18 mouse cellular contexts compared by ENCODE assay signal in genomic region chr1:191230355-191230931, GRCm38 (mm10). TPM values are rescaled to one million over a fixed set of nuclear protein-coding genes. Genes with fewer than 3 reads are reported as not detected.
DNase-seq lines count a peak whose midpoint lies in the region; ATAC-seq and TF ChIP-seq lines count a peak whose summit lies in the region.
"Had no signal": no experiment of that assay in that cellular context is flagged by ENCODE, and none has a peak within 500 bp of the region (broad histone marks: within the 10 kb centered on the region; RNA-seq: fewer than 3 reads in every experiment).

No protein-coding gene starts in this region.

- TF ChIP-seq CTCF in lung, adult 2 months (IDR thresholded peaks at IDR 0.05; ENCODE audit: insufficient read depth, low read length): no peak
- TF ChIP-seq CTCF in olfactory bulb, adult 2 months (IDR thresholded peaks at IDR 0.05; ENCODE audit: insufficient read depth, low read depth, low read length): no peak

- no peak overlapping the region for H3K4me2 ChIP-seq in heart, embryonic 15.5 days
- H3K4me2 ChIP-seq: embryonic facial prominence, embryonic 13.5 days; forebrain, embryonic 15.5 days; limb, embryonic 12.5 days; lung, embryonic 14.5 days had no signal

- H3K27me3 ChIP-seq in heart, embryonic 15.5 days: no peaks in the 10 kb centered on the region
- H3K27me3 ChIP-seq: embryonic facial prominence, embryonic 13.5 days; forebrain, embryonic 15.5 days; limb, embryonic 12.5 days had no signal

- ATAC-seq in heart, embryonic 15.5 days (replicated peaks; ENCODE audit: insufficient number of reproducible peaks, insufficient read depth, low FRiP score, low read depth): no peak
- ATAC-seq in activated CD4-positive, CD25-positive, alpha-beta regulatory T cell, adult 4 months: no peak
- ATAC-seq: forebrain, embryonic 15.5 days had no signal

- no peak overlapping the region for H3K9ac ChIP-seq in heart, embryonic 15.5 days
- H3K9ac ChIP-seq: embryonic facial prominence, embryonic 13.5 days; forebrain, embryonic 15.5 days; limb, embryonic 12.5 days; lung, embryonic 14.5 days had no signal

- H3K4me3 ChIP-seq in heart, embryonic 15.5 days: no peak overlapping the region
- H3K4me3 ChIP-seq in lung, adult 2 months (replicated peaks; ENCODE audit: extremely low read depth, low read depth, low read length): no peak overlapping the region
- H3K4me3 ChIP-seq in brown adipose tissue, adult 24 weeks (ENCODE audit: insufficient read depth, low read depth, low read length): no peak overlapping the region
- no peak overlapping the region for H3K4me3 ChIP-seq in olfactory bulb, adult 2 months (ENCODE audit: insufficient read depth, low read depth, low read length)
- H3K4me3 ChIP-seq: embryonic facial prominence, embryonic 13.5 days; forebrain, embryonic 15.5 days; limb, embryonic 12.5 days; midbrain, embryonic 10.5 days had no signal

- DNase-seq in heart, postnatal 4 days: no peak
- peak; percentile 19 for DNase-seq in lung, postnatal 36 days
- DNase-seq in lung, adult 2 months: no peak
- no peak for DNase-seq in thymus, postnatal 0 days (ENCODE audit: low spot score)
- DNase-seq: adrenal gland, postnatal 14 days; cerebellum, postnatal 36 days; gastrocnemius, postnatal 10 days; lung, embryonic 14.5 days; thymus, postnatal 14 days had no signal

- peaks cover 5% of the 10 kb centered on the region; the same call in 1 of the 2 replicates for H3K4me1 ChIP-seq in heart, embryonic 15.5 days (replicated peaks)
- H3K4me1 ChIP-seq in lung, adult 2 months (ENCODE audit: control insufficient read depth, insufficient read depth, low read length): no peaks in the 10 kb centered on the region
- peaks cover 10% of the 10 kb centered on the region; the same call in 1 of the 2 replicates for H3K4me1 ChIP-seq in brown adipose tissue, adult 24 weeks (ENCODE audit: control insufficient read depth, insufficient read depth, insufficient read length, low read length)
- peaks cover 3% of the 10 kb centered on the region; the same call in 1 of the 2 replicates for H3K4me1 ChIP-seq in olfactory bulb, adult 2 months (ENCODE audit: control insufficient read depth, insufficient read depth, low read length)

- no peaks in the 10 kb centered on the region for H3K9me3 ChIP-seq in heart, embryonic 15.5 days (replicated peaks)
- H3K9me3 ChIP-seq: embryonic facial prominence, embryonic 13.5 days; forebrain, embryonic 15.5 days had no signal

- 47% methylated on average over 6 of the region's 6 CpGs for WGBS in heart, embryonic 15.5 days
- 69% methylated on average over 6 of the region's 6 CpGs for WGBS in lung, adult 2 months
- WGBS in olfactory bulb, adult 2 months: 46% methylated on average over 6 of the region's 6 CpGs

- H3K36me3 ChIP-seq in heart, embryonic 15.5 days: no peaks in the 10 kb centered on the region
- H3K36me3 ChIP-seq: forebrain, embryonic 15.5 days; limb, embryonic 12.5 days; midbrain, embryonic 10.5 days had no signal

- H3K27ac ChIP-seq in heart, embryonic 15.5 days: 0 out of 2 replicates have a peak overlapping the region, but pooled peaks have one; percentile 22
- H3K27ac ChIP-seq in brown adipose tissue, adult 24 weeks (replicated peaks; ENCODE audit: low read depth, low read length): peak overlapping the region; percentile 61
- H3K27ac ChIP-seq in olfactory bulb, adult 2 months (ENCODE audit: insufficient read depth, low read depth, low read length): peak overlapping the region; percentile 56; the same call in 1 of the 2 replicates
- H3K27ac ChIP-seq: embryonic facial prominence, embryonic 13.5 days; forebrain, embryonic 15.5 days; kidney, postnatal 0 days; limb, embryonic 12.5 days; midbrain, embryonic 10.5 days had no signal

- no peak for TF ChIP-seq POLR2A in lung, adult 2 months (IDR thresholded peaks at IDR 0.05; ENCODE audit: borderline replicate concordance, extremely low read depth, low read depth, low read length)
- no peak for TF ChIP-seq POLR2A in olfactory bulb, adult 2 months (IDR thresholded peaks at IDR 0.05; ENCODE audit: insufficient read depth, low read depth, low read length)

RNA-seq across cellular contexts. Expression of gene Atf3, which starts 12.6 kb away (rescaled TPM):
- polyA plus RNA-seq in heart, embryonic 15.5 days (2015; fragmentation: Nextera tagmentation; extraction: Ambion mirVana): 14.0 and 14.3 TPM in 2 replicates
- 10 to 100 TPM; 15.9 to 22.2 TPM for total RNA-seq in heart, postnatal 4 days (2021)
- polyA plus RNA-seq in lung, adult 2 months (2012; rRNA removed): 4.8 and 8.6 TPM in 2 replicates
- polyA plus RNA-seq in brown adipose tissue, adult 24 weeks (2012; ENCODE audit: insufficient read depth, insufficient read length, missing spikeins): 8.8 and 22.2 TPM in 2 replicates
- polyA plus RNA-seq in olfactory bulb, adult 2 months (2012; ENCODE audit: insufficient read depth, insufficient read length, low replicate concordance, missing spikeins): not detected in 2 replicates
- polyA plus RNA-seq in thymus, postnatal 0 days (2015; fragmentation: Nextera tagmentation; extraction: Ambion mirVana): 1.4 and 2.1 TPM in 2 replicates
- polyA plus RNA-seq in activated CD4-positive, CD25-positive, alpha-beta regulatory T cell, adult 4 months (2017; shearing (Covaris generic)): not detected
